Mouse (Mus musculus): ENCODE measurements around the gene Rdh9. TPM values are rescaled to one million over a fixed set of nuclear protein-coding genes. Genes with fewer than 3 reads are reported as not detected.
A peak's percentile ranks its signal among the peaks of the same experiment; 100 is the strongest.
"Not testable (repeated sequence)": the region's sequence is repeated elsewhere in the genome, so short reads cannot be mapped to it uniquely, and the experiment has no call there.

The Rdh9 gene
- polyA plus RNA-seq, 1 experiment from 2014 or later: 0.24 TPM

DNA sequence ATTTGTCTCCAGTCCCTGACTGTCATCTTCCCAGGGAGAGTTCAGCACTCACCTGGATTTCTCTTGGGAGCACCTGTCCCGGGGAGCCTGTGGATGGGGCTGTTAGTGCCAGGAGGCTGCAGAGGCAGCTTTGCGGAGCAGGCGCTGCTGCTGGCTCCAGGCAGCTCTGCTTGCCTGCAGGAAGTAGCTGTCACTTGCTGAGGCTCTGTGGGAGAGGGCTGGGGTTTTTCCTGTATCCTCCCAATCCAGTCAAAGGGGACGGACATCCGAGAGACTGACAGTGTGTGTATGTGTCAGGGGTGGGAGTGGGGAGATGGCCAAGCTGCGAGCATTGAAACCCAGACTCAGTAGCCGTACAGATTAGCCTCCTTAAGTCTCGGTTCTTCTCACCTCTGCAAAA is 24.6 kb upstream of the Rdh9 start, which contains the start of gene Gpr182:
Gpr182 (minus strand) TSS at position 185 of the 400 bp plus-strand sequence.
- H3K27ac ChIP-seq (ENCODE audit: low read length): peak within 1 kb of the TSS; percentile 17
- peak within 1 kb of the TSS; percentile 33 for H3K4me3 ChIP-seq (ENCODE audit: low read length)
- 39% methylated on average over 8 of the region's 8 CpGs for WGBS
- H3K9me3 ChIP-seq (replicated peaks; ENCODE audit: control insufficient read depth, low read length): no peaks in the 10 kb centered on the region
- no peaks in the 10 kb centered on the region for H3K36me3 ChIP-seq (ENCODE audit: control insufficient read depth, insufficient read depth)
- peak within 1 kb of the TSS; percentile 60 for H3K9ac ChIP-seq (ENCODE audit: low read length)
- peak within 1 kb of the TSS; percentile 35 for H3K4me2 ChIP-seq (ENCODE audit: low read depth, low read length)
- H3K4me1 ChIP-seq (ENCODE audit: control insufficient read depth, insufficient read depth, low read length): peaks cover 2% of the 10 kb centered on the region; the same call in 1 of the 2 replicates
- ATAC-seq (replicated peaks; ENCODE audit: extremely low read depth, insufficient read depth, low FRiP score): peak; percentile 56; the same call in 1 of the 2 replicates
- H3K27me3 ChIP-seq (ENCODE audit: control insufficient read depth, insufficient read depth, low read length): no peaks in the 10 kb centered on the region

DNA sequence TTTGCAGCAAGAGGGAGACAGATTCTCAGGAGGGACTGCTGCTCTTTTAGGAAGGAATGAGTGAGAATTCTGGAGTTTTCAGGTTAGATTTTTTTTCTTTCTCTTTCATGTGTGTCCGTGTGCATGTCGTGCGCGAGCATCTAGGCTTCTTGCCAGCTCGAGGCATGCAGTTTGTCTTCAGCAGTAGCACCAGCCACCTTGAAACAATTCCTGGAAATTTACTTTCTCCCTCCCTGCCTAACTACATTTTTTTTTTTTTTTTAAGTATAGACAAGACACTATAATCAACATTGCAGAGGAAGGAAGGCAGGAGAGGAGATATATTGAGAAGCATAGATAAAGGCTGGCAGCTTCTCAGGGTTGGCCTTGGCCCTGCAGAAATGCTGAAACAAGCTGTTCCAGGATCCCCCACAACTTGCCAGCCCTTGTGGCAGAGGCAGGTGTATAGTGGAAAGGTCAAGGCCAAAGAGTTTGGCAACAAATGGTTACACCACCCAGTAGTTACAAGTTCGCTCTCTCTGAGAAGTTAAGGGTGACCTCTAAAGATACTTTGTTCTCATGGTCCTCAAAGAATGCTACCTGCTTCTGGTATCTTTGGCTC is 21.5 kb upstream of the Rdh9 start:
- WGBS: 57% methylated on average over 6 of the region's 6 CpGs
- Histone ChIP-seq H3K4me1 (ENCODE audit: control insufficient read depth, insufficient read depth, low read length) (peaks cover 2% of the 10 kb centered on the region; the same call in 1 of the 2 replicates), H3K4me3 (ENCODE audit: low read length) (no peak overlapping the region), H3K9ac (ENCODE audit: low read length) (no peak overlapping the region), H3K36me3 (ENCODE audit: control insufficient read depth, insufficient read depth) (no peaks in the 10 kb centered on the region), H3K27ac (ENCODE audit: low read length) (peak overlapping the region; percentile 66), H3K9me3 (replicated peaks; ENCODE audit: control insufficient read depth, low read length) (no peaks in the 10 kb centered on the region), H3K27me3 (ENCODE audit: control insufficient read depth, insufficient read depth, low read length) (no peaks in the 10 kb centered on the region), H3K4me2 (ENCODE audit: low read depth, low read length) (no peak overlapping the region)
- peak; percentile 34; the same call in 1 of the 2 replicates for ATAC-seq (replicated peaks; ENCODE audit: extremely low read depth, insufficient read depth, low FRiP score)

DNA sequence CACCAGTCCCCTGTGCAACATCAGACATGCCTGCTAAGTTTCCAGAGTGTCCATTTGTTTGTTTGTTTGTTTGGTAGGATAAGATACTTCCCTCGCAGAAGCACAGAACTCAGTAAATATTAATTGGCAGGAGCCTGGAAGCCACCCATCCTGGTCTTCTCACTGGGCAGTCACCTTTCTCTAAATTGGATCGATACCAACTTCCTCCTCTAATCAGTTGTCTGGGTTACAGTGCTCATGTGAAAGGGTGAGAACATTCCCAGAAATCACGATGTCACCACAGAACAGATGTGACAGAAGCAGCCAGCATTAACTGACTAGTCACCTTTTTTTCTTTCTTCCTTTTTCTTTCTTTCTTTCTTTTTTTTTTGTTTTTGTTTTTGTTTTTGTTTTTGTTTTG is 20.9 kb upstream of the Rdh9 start:
- Histone ChIP-seq H3K36me3 (ENCODE audit: control insufficient read depth, insufficient read depth) (no peaks in the 10 kb centered on the region), H3K27me3 (ENCODE audit: control insufficient read depth, insufficient read depth, low read length) (no peaks in the 10 kb centered on the region), H3K27ac (ENCODE audit: low read length) (peak overlapping the region; percentile 56), H3K4me3 (ENCODE audit: low read length) (no peak overlapping the region), H3K9me3 (replicated peaks; ENCODE audit: control insufficient read depth, low read length) (no peaks in the 10 kb centered on the region), H3K4me2 (ENCODE audit: low read depth, low read length) (no peak overlapping the region), H3K4me1 (ENCODE audit: control insufficient read depth, insufficient read depth, low read length) (peaks cover 2% of the 10 kb centered on the region; the same call in 1 of the 2 replicates), H3K9ac (ENCODE audit: low read length) (no peak overlapping the region)
- WGBS: 40% methylated on average over 3 of the region's 3 CpGs
- no peak for ATAC-seq (replicated peaks; ENCODE audit: extremely low read depth, insufficient read depth, low FRiP score)

DNA sequence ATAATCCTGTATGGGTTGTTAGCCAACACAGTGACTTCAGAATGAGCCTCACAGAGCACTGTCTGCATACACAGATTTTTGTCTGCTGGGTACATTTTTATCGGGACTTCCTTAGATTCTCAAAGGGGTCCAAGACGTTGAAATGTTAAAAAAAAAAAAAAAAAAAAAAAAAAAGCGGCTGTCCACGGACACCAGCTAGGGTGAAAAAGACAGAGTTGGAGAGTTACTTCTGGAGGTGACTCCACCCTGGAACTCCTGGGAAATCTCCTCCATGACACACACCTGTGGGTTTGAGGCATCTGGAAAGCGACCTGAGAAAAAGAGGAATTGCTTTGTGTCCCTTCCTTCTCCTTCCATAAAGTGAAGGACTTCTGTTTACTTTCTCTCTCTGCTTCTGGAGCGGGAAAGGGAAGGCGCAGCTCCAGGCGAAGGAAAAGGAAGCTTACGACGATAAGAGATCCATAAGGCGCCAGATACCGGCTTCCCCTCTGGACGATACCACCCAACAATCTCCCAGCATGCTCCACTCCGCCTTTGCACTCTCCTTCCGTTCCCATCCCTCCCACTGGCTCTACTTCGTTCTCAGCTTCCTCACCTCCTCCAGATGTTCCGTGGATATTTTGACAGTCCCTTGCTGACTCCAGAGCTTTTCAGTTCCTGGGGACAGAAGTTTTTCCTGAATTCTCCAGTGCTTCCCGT is 20.3 kb upstream of the Rdh9 start:
- Histone ChIP-seq H3K27me3 (ENCODE audit: control insufficient read depth, insufficient read depth, low read length) (no peaks in the 10 kb centered on the region), H3K36me3 (ENCODE audit: control insufficient read depth, insufficient read depth) (no peaks in the 10 kb centered on the region), H3K4me2 (ENCODE audit: low read depth, low read length) (peak overlapping the region; percentile 57), H3K9ac (ENCODE audit: low read length) (peak overlapping the region; percentile 42), H3K27ac (ENCODE audit: low read length) (peak overlapping the region; percentile 81), H3K9me3 (replicated peaks; ENCODE audit: control insufficient read depth, low read length) (no peaks in the 10 kb centered on the region), H3K4me3 (ENCODE audit: low read length) (peak overlapping the region; percentile 34), H3K4me1 (ENCODE audit: control insufficient read depth, insufficient read depth, low read length) (peaks cover 2% of the 10 kb centered on the region; the same call in 1 of the 2 replicates)
- ATAC-seq (replicated peaks; ENCODE audit: extremely low read depth, insufficient read depth, low FRiP score): peak; percentile 64
- 22% methylated on average over 17 of the region's 18 CpGs for WGBS

DNA sequence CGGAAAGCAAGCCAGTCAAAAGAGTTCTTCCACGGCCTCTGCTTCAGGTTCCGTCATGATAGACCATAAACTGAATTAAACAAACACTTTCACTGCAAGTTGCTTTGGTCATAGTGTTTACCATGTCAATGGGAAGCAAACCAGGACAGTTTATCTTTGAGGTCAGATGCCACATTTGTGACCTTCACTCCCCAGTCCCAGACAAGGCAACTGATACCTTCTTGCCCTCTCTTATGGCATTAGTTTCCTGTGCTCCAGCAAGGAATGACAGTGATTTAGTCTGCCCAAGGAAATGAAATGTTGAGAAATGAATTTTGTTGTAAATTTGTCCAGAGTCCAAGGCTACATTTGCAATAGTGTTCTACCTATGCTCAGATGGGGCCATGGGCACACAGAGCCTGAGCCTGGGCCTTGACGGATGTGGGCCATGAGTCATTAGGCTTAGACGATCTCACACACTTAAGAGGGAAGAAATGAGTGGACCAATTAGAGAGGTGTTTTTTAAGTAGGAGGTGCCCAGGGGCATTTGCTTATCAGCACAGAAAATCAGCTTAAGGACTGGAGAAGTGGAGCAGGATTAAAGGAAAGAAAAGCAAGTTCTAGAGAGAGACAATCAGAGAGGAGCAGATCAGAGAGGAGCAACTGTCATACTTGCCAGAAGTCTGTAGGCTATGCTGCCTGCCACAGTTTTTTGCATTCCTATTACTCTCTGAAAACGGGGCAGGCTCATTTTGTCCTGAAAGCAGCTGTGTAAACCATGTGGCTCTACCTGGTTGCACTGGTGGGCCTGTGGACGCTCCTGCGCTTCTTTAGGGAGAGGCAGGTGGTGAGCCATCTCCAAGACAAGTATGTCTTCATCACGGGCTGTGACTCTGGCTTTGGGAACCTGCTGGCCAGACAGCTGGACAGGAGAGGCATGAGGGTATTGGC is 16.7 kb upstream of the Rdh9 start, which contains the start of the genes Rdh1 and Rdh16f1:
Rdh1 (plus strand) TSS at position 541 of the 930 bp plus-strand sequence.
Rdh16f1 (plus strand) TSS at position 607 of the 930 bp plus-strand sequence.
- no peaks in the 10 kb centered on the region for H3K27me3 ChIP-seq (ENCODE audit: control insufficient read depth, insufficient read depth, low read length)
- no peak within 1 kb of the TSS for H3K27ac ChIP-seq (ENCODE audit: low read length)
- H3K4me1 ChIP-seq (ENCODE audit: control insufficient read depth, insufficient read depth, low read length): peaks cover 2% of the 10 kb centered on the region; the same call in 1 of the 2 replicates
- WGBS: 57% methylated on average over 8 of the region's 9 CpGs
- no peak within 1 kb of the TSS for H3K9ac ChIP-seq (ENCODE audit: low read length)
- H3K9me3 ChIP-seq (replicated peaks; ENCODE audit: control insufficient read depth, low read length): no peaks in the 10 kb centered on the region
- ATAC-seq (replicated peaks; ENCODE audit: extremely low read depth, insufficient read depth, low FRiP score): no peak
- H3K36me3 ChIP-seq (ENCODE audit: control insufficient read depth, insufficient read depth): no peaks in the 10 kb centered on the region
- H3K4me3 ChIP-seq (ENCODE audit: low read length): no peak within 1 kb of the TSS
- no peak within 1 kb of the TSS for H3K4me2 ChIP-seq (ENCODE audit: low read depth, low read length)

DNA sequence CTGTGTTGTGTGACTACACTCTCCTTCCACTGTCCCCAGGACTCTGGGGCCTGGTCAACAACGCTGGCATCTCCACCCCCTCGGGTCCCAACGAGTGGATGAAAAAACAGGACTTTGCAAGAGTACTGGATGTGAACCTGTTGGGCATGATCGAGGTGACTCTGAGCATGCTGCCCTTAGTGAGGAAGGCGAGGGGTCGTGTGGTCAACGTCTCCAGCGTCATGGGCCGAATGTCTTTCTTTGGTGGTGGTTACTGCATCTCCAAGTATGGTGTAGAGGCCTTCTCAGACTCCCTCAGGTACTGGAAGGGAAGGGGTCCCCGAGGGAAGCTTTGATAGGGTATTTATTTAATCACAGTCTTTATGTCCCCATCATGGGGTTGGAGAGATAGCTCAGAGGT is 13.3 kb upstream of the Rdh9 start:
- not testable (repeated sequence) for H3K9me3 ChIP-seq (replicated peaks; ENCODE audit: control insufficient read depth, low read length); H3K27me3 ChIP-seq (ENCODE audit: control insufficient read depth, insufficient read depth, low read length); H3K4me3 ChIP-seq (ENCODE audit: low read length); H3K9ac ChIP-seq (ENCODE audit: low read length); H3K4me2 ChIP-seq (ENCODE audit: low read depth, low read length); H3K4me1 ChIP-seq (ENCODE audit: control insufficient read depth, insufficient read depth, low read length); H3K36me3 ChIP-seq (ENCODE audit: control insufficient read depth, insufficient read depth); H3K27ac ChIP-seq (ENCODE audit: low read length); ATAC-seq (replicated peaks; ENCODE audit: extremely low read depth, insufficient read depth, low FRiP score)
- 83% methylated on average over 10 of the region's 10 CpGs for WGBS

DNA sequence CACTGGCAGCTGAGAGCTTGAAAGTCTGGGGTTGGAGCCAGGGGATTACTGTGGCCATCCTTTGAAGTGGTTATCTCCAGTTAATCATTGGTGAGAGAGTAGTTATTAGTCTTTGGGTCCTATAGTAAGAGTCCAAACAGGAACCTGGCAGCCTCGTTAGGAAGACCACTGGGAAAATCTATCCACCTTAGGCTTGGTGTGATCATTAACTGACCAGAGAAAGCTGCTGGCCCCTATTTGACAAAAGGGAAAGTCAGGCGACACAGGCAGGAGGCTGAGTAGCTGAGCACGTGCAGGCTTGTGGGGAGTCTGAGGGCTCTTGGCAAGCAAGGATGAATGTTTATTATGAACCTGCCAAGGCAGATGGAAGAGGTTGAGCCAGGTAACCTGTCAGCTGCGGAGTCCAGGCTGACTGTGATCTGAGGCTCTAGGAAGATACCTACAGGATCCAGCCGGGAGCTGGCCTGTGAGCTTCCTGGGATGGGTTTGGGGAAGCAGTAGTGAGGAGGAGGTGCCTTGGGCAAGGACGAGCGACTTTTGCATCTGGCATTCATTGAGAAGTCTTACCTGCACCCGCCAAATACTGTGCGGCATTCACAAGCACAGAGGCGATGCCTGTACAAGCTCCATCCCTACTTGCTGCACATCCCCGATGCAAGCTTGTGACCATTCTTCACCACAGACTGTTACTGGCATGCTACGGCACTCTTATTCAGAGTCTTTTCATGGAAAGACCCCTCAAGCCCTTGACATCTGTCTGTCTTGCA is 12.1 kb upstream of the Rdh9 start:
- H3K9me3 ChIP-seq (replicated peaks; ENCODE audit: control insufficient read depth, low read length): no peaks in the 10 kb centered on the region
- no peak for ATAC-seq (replicated peaks; ENCODE audit: extremely low read depth, insufficient read depth, low FRiP score)
- no peaks in the 10 kb centered on the region for H3K4me1 ChIP-seq (ENCODE audit: control insufficient read depth, insufficient read depth, low read length)
- H3K27me3 ChIP-seq (ENCODE audit: control insufficient read depth, insufficient read depth, low read length): no peaks in the 10 kb centered on the region
- no peaks in the 10 kb centered on the region for H3K36me3 ChIP-seq (ENCODE audit: control insufficient read depth, insufficient read depth)
- H3K4me3 ChIP-seq (ENCODE audit: low read length): no peak overlapping the region
- 61% methylated on average over 12 of the region's 12 CpGs for WGBS
- no peak overlapping the region for H3K27ac ChIP-seq (ENCODE audit: low read length)
- no peak overlapping the region for H3K9ac ChIP-seq (ENCODE audit: low read length)
- H3K4me2 ChIP-seq (ENCODE audit: low read depth, low read length): no peak overlapping the region

DNA sequence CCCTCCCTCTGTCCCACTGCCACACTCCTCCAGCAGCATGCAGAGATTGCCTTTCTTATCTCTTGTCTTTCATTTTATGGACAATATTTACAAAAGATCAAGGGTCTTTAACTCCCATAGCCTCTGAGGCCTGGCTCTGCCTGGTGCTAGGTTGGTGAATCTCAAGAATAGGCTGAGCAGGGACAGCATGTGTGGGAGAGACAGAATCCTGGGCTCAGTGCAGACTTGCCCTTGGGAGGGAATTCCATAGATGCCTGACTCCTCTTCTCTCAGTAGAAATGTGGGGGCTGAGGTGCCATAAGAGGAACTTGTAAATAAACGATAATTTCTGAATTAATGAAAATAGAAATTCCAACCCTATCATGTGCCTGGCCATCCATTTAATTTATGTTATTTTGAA is 9.6 kb upstream of the Rdh9 start:
- Histone ChIP-seq H3K27me3 (ENCODE audit: control insufficient read depth, insufficient read depth, low read length) (no peaks in the 10 kb centered on the region), H3K4me1 (ENCODE audit: control insufficient read depth, insufficient read depth, low read length) (no peaks in the 10 kb centered on the region), H3K9me3 (replicated peaks; ENCODE audit: control insufficient read depth, low read length) (no peaks in the 10 kb centered on the region), H3K4me2 (ENCODE audit: low read depth, low read length) (no peak overlapping the region), H3K4me3 (ENCODE audit: low read length) (no peak overlapping the region), H3K27ac (ENCODE audit: low read length) (no peak overlapping the region), H3K36me3 (ENCODE audit: control insufficient read depth, insufficient read depth) (no peaks in the 10 kb centered on the region), H3K9ac (ENCODE audit: low read length) (no peak overlapping the region)
- ATAC-seq (replicated peaks; ENCODE audit: extremely low read depth, insufficient read depth, low FRiP score): no peak
- WGBS: 77% methylated on average over 1 of the region's 1 CpGs
